Mouse (Mus musculus) ES-Bruce4 (cell line): ENCODE results near the gene Sh3tc1. TPM values are rescaled to one million over a fixed set of nuclear protein-coding genes. Genes with fewer than 3 reads are reported as not detected.
A peak's percentile ranks its signal among the peaks of the same experiment; 100 is the strongest.

ENCODE experiments used
- H3K27ac ChIP-seq: 2 replicates; pipeline ENCODE4 v1.5.1; 2012; ENCODE audit warnings: low read length, inconsistent platforms; ENCODE audit not compliant: insufficient read depth
- H3K27me3 ChIP-seq: 2 replicates; pipeline ENCODE4 v1.6.1; 2012; ENCODE audit warnings: mild to moderate bottlenecking, low read length, inconsistent platforms; ENCODE audit not compliant: control insufficient read depth, poor library complexity, insufficient read depth, severe bottlenecking
- H3K36me3 ChIP-seq: 2 replicates; pipeline ENCODE4 v1.6.1; 2012; ENCODE audit warnings: inconsistent platforms, mild to moderate bottlenecking, low read length, moderate library complexity; ENCODE audit not compliant: control insufficient read depth, poor library complexity, insufficient read depth, severe bottlenecking
- H3K4me1 ChIP-seq: one replicate; pipeline ENCODE4 v1.8.1; 2011; ENCODE audit warnings: low read length; ENCODE audit not compliant: control insufficient read depth, insufficient read depth
- H3K4me3 ChIP-seq: 2 replicates; pipeline ENCODE4 v1.5.1; 2011; ENCODE audit warnings: low read depth, mild to moderate bottlenecking, low read length
- H3K9ac ChIP-seq: 2 replicates; pipeline ENCODE4 v1.6.1; 2012; ENCODE audit warnings: low read depth, mild to moderate bottlenecking, inconsistent platforms; ENCODE audit not compliant: poor library complexity, severe bottlenecking
- H3K9me3 ChIP-seq: replicated peaks from 2 replicates; pipeline ENCODE4 v1.6.1; 2012; ENCODE audit warnings: mild to moderate bottlenecking, low read length, inconsistent platforms; ENCODE audit not compliant: control insufficient read depth, poor library complexity, insufficient read depth, severe bottlenecking
- CTCF ChIP-seq: IDR thresholded peaks from one replicate; pipeline ENCODE4 v1.8.1; 2011; ENCODE audit warnings: low read depth, low read length
- EP300 ChIP-seq: IDR thresholded peaks from 2 replicates; pipeline ENCODE4 v1.6.1; 2011; ENCODE audit warnings: low read depth, low read length; ENCODE audit not compliant: insufficient read depth
- POLR2A ChIP-seq: IDR thresholded peaks from one replicate; pipeline ENCODE4 v1.8.1; 2011; ENCODE audit warnings: low read length; ENCODE audit not compliant: insufficient read depth
- polyA plus RNA-seq: library from polyadenylated mRNA; stranded (reverse); fragments of >200 nt; gene quantifications from 2 replicates; pipeline ENCODE4 v1.2.4, GENCODE M21; 2011; ENCODE audit warnings: low read depth; ENCODE audit not compliant: missing spikeins, insufficient read depth, insufficient read length

Gene Sh3tc1
- polyA plus RNA-seq, 1 experiment, result 3.6 TPM

GRCm38 (mm10) chr5:35756997-35757638 is 17.3 kb upstream of the Sh3tc1 start:
- Histone ChIP-seq H3K9me3 (no peaks in the 10 kb centered on the region), H3K4me1 (peaks cover 2% of the 10 kb centered on the region), H3K9ac (0 out of 2 replicates have a peak overlapping the region, but pooled peaks have one; percentile 2), H3K27ac (no peak overlapping the region), H3K36me3 (no peaks in the 10 kb centered on the region), H3K27me3 (no peaks in the 10 kb centered on the region), H3K4me3 (peak overlapping the region; percentile 53)
- no peak for TF ChIP-seq POLR2A
- TF ChIP-seq CTCF, result no peak
- no peak for TF ChIP-seq EP300

DNA sequence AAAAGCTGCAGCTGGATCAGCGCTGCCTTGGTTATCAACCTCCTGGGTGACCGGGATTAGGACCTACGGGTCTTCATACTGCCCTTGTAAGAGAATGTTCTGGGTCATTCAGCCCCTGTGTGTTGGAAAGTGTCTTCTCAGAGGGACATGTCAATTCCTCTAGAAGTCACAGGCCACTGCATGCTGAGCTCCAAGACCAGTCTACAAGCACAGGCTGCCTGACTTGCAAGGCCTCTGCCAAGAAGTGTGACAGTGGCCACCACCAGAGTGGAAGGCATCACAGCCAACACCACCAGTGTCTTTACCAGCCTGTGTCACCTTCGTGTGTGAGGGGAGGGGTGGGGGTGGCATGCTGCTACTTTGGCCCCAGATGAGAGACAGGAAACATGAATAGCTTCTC is 16.2 kb upstream of the Sh3tc1 start:
- H3K4me3 ChIP-seq, result no peak overlapping the region
- no peaks in the 10 kb centered on the region for H3K27me3 ChIP-seq
- no peak for TF ChIP-seq CTCF
- TF ChIP-seq EP300, result no peak
- TF ChIP-seq POLR2A, result no peak
- no peak overlapping the region for H3K9ac ChIP-seq
- H3K9me3 ChIP-seq, result no peaks in the 10 kb centered on the region
- H3K27ac ChIP-seq, result no peak overlapping the region
- no peaks in the 10 kb centered on the region for H3K36me3 ChIP-seq
- peaks cover 2% of the 10 kb centered on the region for H3K4me1 ChIP-seq

DNA sequence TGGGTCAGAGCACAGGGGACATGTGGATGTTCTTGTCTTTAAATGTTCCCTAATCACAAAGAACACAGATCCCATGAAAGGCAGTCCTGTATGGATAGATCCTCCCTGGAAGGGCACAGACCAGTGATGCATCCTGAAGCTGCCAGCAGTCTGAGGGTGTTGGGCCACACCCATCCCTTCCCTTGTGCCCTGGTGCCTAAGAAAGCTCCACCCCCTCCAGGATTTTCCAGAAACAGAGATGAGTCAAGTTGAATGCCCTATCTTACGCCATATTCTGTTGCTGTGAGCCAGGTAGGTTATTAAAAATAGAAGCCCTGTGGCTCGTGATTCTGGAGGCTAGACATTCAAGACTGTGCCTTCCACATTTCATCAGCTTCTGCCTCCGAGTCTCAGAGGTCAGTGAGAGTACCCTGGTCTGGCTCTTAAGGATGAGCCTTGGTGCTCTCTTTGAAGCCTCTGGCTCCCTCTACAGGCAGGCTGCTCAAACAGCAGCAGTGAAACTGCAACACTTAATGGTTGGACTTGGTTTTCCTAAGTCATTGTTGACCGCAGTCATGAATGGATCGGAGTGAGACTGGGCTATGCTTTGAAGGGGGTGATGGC is 15.4 kb upstream of the Sh3tc1 start:
- no peaks in the 10 kb centered on the region for H3K27me3 ChIP-seq
- H3K36me3 ChIP-seq, result no peaks in the 10 kb centered on the region
- H3K4me1 ChIP-seq, result peaks cover 2% of the 10 kb centered on the region
- no peak overlapping the region for H3K9ac ChIP-seq
- H3K9me3 ChIP-seq, result no peaks in the 10 kb centered on the region
- H3K27ac ChIP-seq, result no peak overlapping the region
- TF ChIP-seq CTCF (peak; percentile 87), EP300 (no peak)
- no peak overlapping the region for H3K4me3 ChIP-seq

GRCm38 (mm10) chr5:35751016-35751415 is 11.2 kb upstream of the Sh3tc1 start:
- TF ChIP-seq CTCF, result no peak
- TF ChIP-seq POLR2A, result no peak
- no peak for TF ChIP-seq EP300
- H3K9me3 ChIP-seq, result no peaks in the 10 kb centered on the region
- H3K36me3 ChIP-seq, result no peaks in the 10 kb centered on the region
- no peak overlapping the region for H3K9ac ChIP-seq
- H3K4me3 ChIP-seq, result no peak overlapping the region
- H3K4me1 ChIP-seq, result no peaks in the 10 kb centered on the region
- H3K27me3 ChIP-seq, result no peaks in the 10 kb centered on the region
- H3K27ac ChIP-seq, result no peak overlapping the region

- Histone ChIP-seq H3K27ac (no peak overlapping the region), H3K36me3 (no peaks in the 10 kb centered on the region), H3K4me3 (no peak overlapping the region), H3K9me3 (no peaks in the 10 kb centered on the region), H3K9ac (no peak overlapping the region), H3K27me3 (no peaks in the 10 kb centered on the region), H3K4me1 (no peaks in the 10 kb centered on the region)
- TF ChIP-seq EP300 (no peak), CTCF (no peak), POLR2A (no peak)
Observed at GRCm38 (mm10) chr5:35750026-35750425, 10.2 kb upstream of the Sh3tc1 start.

GRCm38 (mm10) chr5:35749416-35749815 is 9.6 kb upstream of the Sh3tc1 start:
- Histone ChIP-seq H3K9me3 (no peaks in the 10 kb centered on the region), H3K27me3 (no peaks in the 10 kb centered on the region), H3K27ac (no peak overlapping the region), H3K9ac (no peak overlapping the region), H3K36me3 (no peaks in the 10 kb centered on the region), H3K4me3 (no peak overlapping the region), H3K4me1 (no peaks in the 10 kb centered on the region)
- TF ChIP-seq POLR2A, result no peak
- no peak for TF ChIP-seq CTCF
- no peak for TF ChIP-seq EP300
